Mouse (Mus musculus): ENCODE measurements at regions not wholly inside any gene's neighbourhood (a gene's known extent, or its start where the extent isn't known, plus 50 kb on each side); places are given as distances from the start of the nearest gene placed in this dataset.

DNA sequence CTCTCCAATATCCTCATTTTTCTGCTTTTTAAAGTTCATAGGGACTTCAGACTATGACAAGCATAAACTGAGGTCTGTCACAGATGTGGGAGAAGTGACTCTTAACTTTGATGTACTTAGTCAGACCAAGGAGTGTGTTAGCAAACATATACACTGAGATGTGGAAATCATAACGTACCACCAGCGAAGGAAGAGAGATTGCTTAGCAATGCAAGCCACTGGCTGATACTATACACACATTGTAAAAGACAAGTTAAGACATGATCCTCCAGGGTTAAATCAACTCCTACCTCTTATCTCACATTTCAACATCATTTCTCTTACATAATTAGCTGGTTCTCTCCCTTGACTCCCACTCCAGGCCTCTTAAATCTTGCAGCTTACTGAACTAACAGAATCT is 227.9 kb upstream of the Rarb start:
- DNase-seq, result no peak
- H3K4me3 ChIP-seq (ENCODE audit: low read depth, low read length), result no peak overlapping the region
- TF ChIP-seq CTCF (IDR thresholded peaks at IDR 0.05; ENCODE audit: low read depth) (no peak), EP300 (IDR thresholded peaks at IDR 0.05; ENCODE audit: low read depth) (no peak)
- no peaks in the 10 kb centered on the region for H3K9me3 ChIP-seq (ENCODE audit: low read length)
- no peaks in the 10 kb centered on the region for H3K27me3 ChIP-seq (ENCODE audit: insufficient read depth, low read length)
- no peak for ATAC-seq
- WGBS (ENCODE audit: insufficient replicate concordance), result 77% methylated on average over 2 of the region's 2 CpGs
- H3K4me2 ChIP-seq (ENCODE audit: low read depth, low read length), result no peak overlapping the region
- H3K27ac ChIP-seq (ENCODE audit: low read depth), result no peak overlapping the region
- H3K4me1 ChIP-seq (ENCODE audit: insufficient read depth), result no peaks in the 10 kb centered on the region
- H3K9ac ChIP-seq (replicated peaks), result no peak overlapping the region
- H3K36me3 ChIP-seq (replicated peaks; ENCODE audit: insufficient read depth, low read length), result no peaks in the 10 kb centered on the region

DNA sequence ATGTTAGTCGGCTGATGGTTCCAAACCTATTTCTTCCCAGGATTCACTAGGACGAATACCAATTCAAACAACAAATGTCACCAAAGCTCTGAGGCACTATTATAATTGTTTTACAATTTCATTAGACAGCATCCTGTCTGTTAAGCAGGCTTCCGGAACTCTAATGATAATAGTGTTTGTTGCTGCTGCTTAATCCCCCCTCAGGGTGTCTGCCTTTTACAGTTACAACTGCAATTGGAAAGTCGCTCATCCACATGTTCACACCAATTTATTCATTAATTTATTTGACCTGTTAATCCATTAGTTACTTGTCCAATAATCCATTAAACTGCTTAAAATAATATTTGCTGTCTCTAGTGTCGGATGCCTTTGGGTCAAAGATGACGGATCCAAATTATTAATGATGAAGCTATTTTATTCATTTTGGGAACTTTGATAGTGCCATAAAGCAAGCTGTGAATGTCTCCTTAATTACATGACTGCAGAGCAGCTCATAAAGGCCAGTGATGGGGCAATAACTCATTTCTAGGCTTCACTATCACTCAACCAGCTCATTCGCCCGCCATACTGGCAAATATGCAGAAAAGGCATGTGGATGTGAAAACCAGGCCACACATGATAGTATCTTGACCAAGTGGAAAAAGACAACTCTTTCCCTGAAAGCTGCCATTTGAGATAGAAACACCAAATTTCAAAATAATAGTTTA is 226.6 kb upstream of the Rarb start:
- Histone ChIP-seq H3K4me2 (ENCODE audit: low read depth, low read length) (no peak overlapping the region), H3K27me3 (ENCODE audit: insufficient read depth, low read length) (no peaks in the 10 kb centered on the region), H3K9me3 (ENCODE audit: low read length) (no peaks in the 10 kb centered on the region), H3K9ac (replicated peaks) (no peak overlapping the region), H3K36me3 (replicated peaks; ENCODE audit: insufficient read depth, low read length) (no peaks in the 10 kb centered on the region), H3K27ac (ENCODE audit: low read depth) (no peak overlapping the region), H3K4me3 (ENCODE audit: low read depth, low read length) (no peak overlapping the region), H3K4me1 (ENCODE audit: insufficient read depth) (no peaks in the 10 kb centered on the region)
- DNase-seq (no peak), ATAC-seq (no peak)
- WGBS (ENCODE audit: insufficient replicate concordance), result 82% methylated on average over 8 of the region's 8 CpGs
- no peak for TF ChIP-seq CTCF (IDR thresholded peaks at IDR 0.05; ENCODE audit: low read depth)
- TF ChIP-seq EP300 (IDR thresholded peaks at IDR 0.05; ENCODE audit: low read depth), result no peak

DNA sequence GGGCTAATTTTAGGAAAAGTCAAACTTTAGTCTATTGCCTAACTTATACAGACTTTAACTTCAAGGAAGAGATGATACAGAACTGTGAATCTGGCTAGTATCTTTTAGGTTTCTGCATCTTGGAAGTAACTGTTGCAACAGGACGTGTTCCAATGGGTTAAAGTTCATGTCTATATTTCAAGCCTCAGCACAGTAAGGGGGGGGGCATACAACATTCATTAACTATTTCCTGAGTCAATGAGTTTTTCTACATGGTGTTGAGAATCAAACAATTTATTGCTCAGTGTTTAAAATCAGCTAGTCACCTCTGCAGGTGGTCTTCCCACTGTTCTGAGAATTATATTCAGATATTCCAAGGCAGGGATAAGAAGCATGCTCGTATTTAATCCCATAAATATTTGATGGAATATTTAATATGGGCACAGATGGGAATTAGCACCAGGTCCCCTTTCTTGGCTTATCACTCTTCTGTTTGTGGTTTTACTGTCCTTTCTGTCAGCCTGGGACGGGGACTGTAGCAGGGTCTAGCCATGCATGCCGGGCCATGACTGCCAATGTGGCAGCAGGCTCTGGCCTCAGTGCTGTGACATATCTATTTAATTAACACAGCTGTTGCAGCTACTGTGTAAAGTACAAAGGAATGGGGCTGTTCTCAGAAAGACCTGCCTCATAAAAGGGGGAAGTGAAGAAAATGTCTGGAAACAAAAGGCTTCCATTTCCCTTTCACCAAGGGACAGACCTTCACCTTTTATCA is 201.8 kb upstream of the Rarb start:
- H3K4me3 ChIP-seq (ENCODE audit: low read depth, low read length), result no peak overlapping the region
- no peak overlapping the region for H3K9ac ChIP-seq (replicated peaks)
- H3K4me2 ChIP-seq (ENCODE audit: low read depth, low read length), result no peak overlapping the region
- H3K36me3 ChIP-seq (replicated peaks; ENCODE audit: insufficient read depth, low read length), result no peaks in the 10 kb centered on the region
- TF ChIP-seq EP300 (IDR thresholded peaks at IDR 0.05; ENCODE audit: low read depth) (no peak), CTCF (IDR thresholded peaks at IDR 0.05; ENCODE audit: low read depth) (no peak)
- H3K4me1 ChIP-seq (ENCODE audit: insufficient read depth), result no peaks in the 10 kb centered on the region
- ATAC-seq, result no peak
- no peak overlapping the region for H3K27ac ChIP-seq (ENCODE audit: low read depth)
- H3K27me3 ChIP-seq (ENCODE audit: insufficient read depth, low read length), result no peaks in the 10 kb centered on the region
- H3K9me3 ChIP-seq (ENCODE audit: low read length), result no peaks in the 10 kb centered on the region
- 66% methylated on average over 4 of the region's 4 CpGs for WGBS (ENCODE audit: insufficient replicate concordance)
- no peak for DNase-seq

DNA sequence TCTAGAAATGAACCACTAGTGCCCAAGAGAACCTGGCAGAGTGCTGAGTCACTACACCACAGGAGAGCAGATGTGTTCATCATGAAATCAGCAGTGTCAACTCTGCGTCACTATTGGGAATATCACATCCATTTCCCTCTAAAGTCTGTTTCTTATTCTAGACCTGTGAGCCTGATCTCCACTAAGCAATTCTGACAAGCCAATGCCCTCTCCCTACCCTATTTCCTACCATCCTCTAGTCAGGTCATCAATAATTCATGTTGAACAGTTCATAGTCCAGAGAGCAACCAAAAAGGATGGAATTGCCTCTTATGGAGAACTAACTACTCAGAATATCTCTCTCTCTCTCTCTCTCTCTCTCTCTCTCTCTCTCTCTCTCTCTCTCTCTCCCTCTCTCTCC is 194.0 kb upstream of the Rarb start:
- H3K36me3 ChIP-seq (replicated peaks; ENCODE audit: insufficient read depth, low read length), result no peaks in the 10 kb centered on the region

DNA sequence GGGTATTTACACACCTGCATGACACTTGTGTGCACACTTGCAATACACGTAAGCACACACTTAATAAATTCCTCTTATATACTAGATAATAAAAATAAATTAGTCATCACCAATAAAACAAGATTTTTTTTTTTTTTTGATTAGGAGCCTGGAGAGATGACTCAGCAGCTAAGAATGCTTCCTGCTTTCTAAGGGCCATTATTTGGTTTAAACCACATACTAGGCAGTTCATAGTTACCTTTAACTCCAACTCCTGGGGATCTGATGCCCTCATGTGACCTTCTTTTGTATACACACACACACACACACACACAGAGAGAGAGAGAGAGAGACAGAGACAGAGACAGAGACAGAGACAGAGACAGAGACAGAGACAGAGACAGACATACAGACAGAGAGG is 193.2 kb upstream of the Rarb start:
- no peaks in the 10 kb centered on the region for H3K27me3 ChIP-seq (ENCODE audit: insufficient read depth, low read length)
- 69% methylated on average over 1 of the region's 1 CpGs for whole genome bisulfite sequencing (ENCODE audit: insufficient replicate concordance)
- no peaks in the 10 kb centered on the region for H3K9me3 ChIP-seq (ENCODE audit: low read length)
- no peak overlapping the region for H3K4me2 ChIP-seq (ENCODE audit: low read depth, low read length)
- H3K9ac ChIP-seq (replicated peaks), result no peak overlapping the region
- H3K4me3 ChIP-seq (ENCODE audit: low read depth, low read length), result no peak overlapping the region
- DNase-seq, result no peak
- no peak for ATAC-seq
- no peak for TF ChIP-seq CTCF (IDR thresholded peaks at IDR 0.05; ENCODE audit: low read depth)
- no peak for TF ChIP-seq EP300 (IDR thresholded peaks at IDR 0.05; ENCODE audit: low read depth)
- H3K36me3 ChIP-seq (replicated peaks; ENCODE audit: insufficient read depth, low read length), result no peaks in the 10 kb centered on the region
- H3K4me1 ChIP-seq (ENCODE audit: insufficient read depth), result no peaks in the 10 kb centered on the region
- no peak overlapping the region for H3K27ac ChIP-seq (ENCODE audit: low read depth)

More for the DNA sequence above, 194.0 kb upstream of the Rarb start:
- no peak for ATAC-seq
- Histone ChIP-seq H3K4me2 (ENCODE audit: low read depth, low read length) (no peak overlapping the region), H3K27ac (ENCODE audit: low read depth) (no peak overlapping the region), H3K4me3 (ENCODE audit: low read depth, low read length) (no peak overlapping the region), H3K27me3 (ENCODE audit: insufficient read depth, low read length) (no peaks in the 10 kb centered on the region), H3K4me1 (ENCODE audit: insufficient read depth) (no peaks in the 10 kb centered on the region), H3K9ac (replicated peaks) (no peak overlapping the region), H3K9me3 (ENCODE audit: low read length) (no peaks in the 10 kb centered on the region)
- no peak for TF ChIP-seq EP300 (IDR thresholded peaks at IDR 0.05; ENCODE audit: low read depth)
- TF ChIP-seq CTCF (IDR thresholded peaks at IDR 0.05; ENCODE audit: low read depth), result no peak
- DNase-seq, result no peak
- 65% methylated on average over 1 of the region's 1 CpGs for WGBS (ENCODE audit: insufficient replicate concordance)

DNA sequence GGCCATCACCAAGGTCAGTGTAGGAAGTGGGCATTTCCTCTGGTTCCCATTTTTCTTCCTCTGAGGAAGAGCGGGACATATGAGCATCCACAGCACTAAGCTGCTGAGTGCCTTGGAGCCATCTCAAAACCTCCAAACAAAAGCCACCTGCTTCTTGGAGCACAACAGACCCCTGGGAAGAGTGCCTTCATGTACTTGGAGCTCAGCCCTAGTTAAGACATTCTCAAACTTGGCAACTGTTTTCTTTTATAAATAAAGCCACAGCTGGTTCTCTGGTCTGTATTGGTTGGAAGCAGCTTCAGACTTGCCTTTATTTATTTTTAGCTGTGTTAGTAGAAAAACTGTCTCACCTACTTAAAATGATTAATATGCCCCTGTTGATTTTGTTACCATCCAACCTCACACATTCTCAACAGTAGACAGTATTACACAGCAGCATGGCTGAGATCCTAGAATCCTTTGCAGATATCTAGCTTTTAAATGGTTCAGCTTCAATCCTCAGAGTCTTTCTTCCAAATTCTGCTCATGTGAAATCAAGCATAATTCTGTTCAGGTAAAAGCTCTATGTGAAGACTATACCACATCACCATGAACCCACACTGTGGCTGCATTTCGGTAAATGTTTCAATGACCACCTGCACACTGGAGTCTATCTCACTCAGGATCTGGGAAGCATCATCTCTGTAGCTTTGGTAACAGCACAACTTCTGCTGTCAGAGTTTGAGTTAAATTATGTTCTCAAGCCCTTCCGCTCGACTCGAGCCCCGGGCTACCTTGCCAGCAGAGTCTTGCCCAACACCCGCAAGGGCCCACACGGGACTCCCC is 186.4 kb upstream of the Rarb start:
- Histone ChIP-seq H3K4me1 (ENCODE audit: insufficient read depth) (no peaks in the 10 kb centered on the region), H3K9me3 (ENCODE audit: low read length) (no peaks in the 10 kb centered on the region), H3K36me3 (replicated peaks; ENCODE audit: insufficient read depth, low read length) (no peaks in the 10 kb centered on the region), H3K4me3 (ENCODE audit: low read depth, low read length) (no peak overlapping the region), H3K9ac (replicated peaks) (no peak overlapping the region), H3K27me3 (ENCODE audit: insufficient read depth, low read length) (no peaks in the 10 kb centered on the region), H3K27ac (ENCODE audit: low read depth) (no peak overlapping the region), H3K4me2 (ENCODE audit: low read depth, low read length) (no peak overlapping the region)
- 88% methylated on average over 6 of the region's 8 CpGs for WGBS (ENCODE audit: insufficient replicate concordance)
- no peak for TF ChIP-seq EP300 (IDR thresholded peaks at IDR 0.05; ENCODE audit: low read depth)
- no peak for TF ChIP-seq CTCF (IDR thresholded peaks at IDR 0.05; ENCODE audit: low read depth)
- DNase-seq (no peak), ATAC-seq (no peak)
